Mouse (Mus musculus) thymus, adult 2 months (tissue): Measurements from ENCODE around the gene Nrp1.

ENCODE experiments used
- CTCF ChIP-seq: fragments of 200-500 bp; IDR thresholded peaks from 2 replicates; pipeline ENCODE4 v1.5.1; 2012; ENCODE audit warnings: mild to moderate bottlenecking, control low read depth, low read length, moderate library complexity, borderline replicate concordance; ENCODE audit not compliant: control insufficient read depth, poor library complexity, insufficient read depth; ENCODE audit errors: extremely low read depth
- POLR2A ChIP-seq: fragments of 200-500 bp; IDR thresholded peaks from 2 replicates; pipeline ENCODE4 v1.6.1; 2012; ENCODE audit warnings: mild to moderate bottlenecking, low read length, control low read depth, moderate library complexity; ENCODE audit not compliant: control insufficient read depth, poor library complexity, insufficient read depth; ENCODE audit errors: extremely low read depth

- TF ChIP-seq POLR2A (no peak), CTCF (no peak)
Observed at GRCm38 (mm10) chr8:128489351-128489750, 130.9 kb downstream of the Nrp1 start.
